Mouse (Mus musculus): ENCODE measurements around the gene Gm21119.
"Not testable (repeated sequence)": the region's sequence is repeated elsewhere in the genome, so short reads cannot be mapped to it uniquely, and the experiment has no call there.

Gm21119 gene

GRCm38 (mm10) chr8:20678418-20678817, 63.7 kb downstream of the Gm21119 start:
- DNase-seq (ENCODE audit: low spot score) = not testable (repeated sequence)
